Mouse (Mus musculus) thymus, postnatal 4 days (tissue): ENCODE results near the gene Tmem100.

Experiments used
- DNase-seq: peaks from one replicate; pipeline ENCODE4 v3.0.0; 2021

The Tmem100 gene

DNA sequence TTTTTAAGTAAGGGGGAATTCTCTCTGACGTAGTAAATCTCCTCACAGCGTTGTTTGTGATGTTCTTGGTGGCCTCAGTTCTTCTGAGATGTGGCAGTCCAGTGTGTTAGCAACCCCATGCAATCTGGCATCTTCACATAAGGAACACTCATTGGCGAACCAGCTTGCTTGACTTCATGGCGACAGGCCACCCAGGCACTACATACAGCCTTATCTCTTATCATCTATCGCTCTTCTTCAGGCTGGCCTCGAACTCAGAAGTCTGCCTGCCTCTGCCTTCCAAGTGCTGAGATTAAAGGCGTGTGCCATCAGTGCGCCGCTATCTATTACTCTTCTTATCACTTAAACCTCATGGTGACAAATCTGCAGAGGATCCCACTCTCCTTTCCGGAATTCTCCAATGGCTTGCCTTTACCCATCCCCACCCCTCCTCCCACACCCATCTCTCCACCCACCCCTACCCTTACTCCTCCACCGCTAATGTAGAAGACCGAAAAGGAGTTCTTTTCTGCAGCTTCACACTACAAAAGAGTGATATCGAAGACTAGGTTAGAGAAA is at the start of gene Tmem100:
TSS of gene Tmem100 (plus strand) at position 508 of the 558 bp plus-strand sequence.
- no peak for DNase-seq

GRCm38 (mm10) chr11:89982918-89983317 is 47.2 kb upstream of the Tmem100 start:
- DNase-seq: no peak

DNA sequence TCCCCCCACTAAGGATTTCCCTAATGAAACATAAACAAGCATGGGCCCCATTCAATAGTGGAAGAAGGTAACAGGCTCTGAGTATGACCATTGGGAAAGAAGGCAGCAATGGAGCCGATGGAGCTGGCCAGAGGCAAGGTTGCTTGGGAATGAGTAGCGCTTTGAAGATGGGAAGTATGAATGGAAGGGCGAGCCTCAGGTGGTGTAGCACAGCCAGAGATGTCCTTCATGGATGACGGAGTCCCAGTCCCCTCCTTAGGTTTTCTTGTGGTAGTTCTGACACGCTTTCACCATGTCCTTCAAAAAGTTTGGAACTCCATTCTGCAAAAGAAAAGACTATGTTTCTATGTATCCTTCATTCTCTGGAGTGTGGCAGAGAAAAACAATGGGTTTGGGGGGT is 45.7 kb upstream of the Tmem100 start:
- DNase-seq: no peak

DNA sequence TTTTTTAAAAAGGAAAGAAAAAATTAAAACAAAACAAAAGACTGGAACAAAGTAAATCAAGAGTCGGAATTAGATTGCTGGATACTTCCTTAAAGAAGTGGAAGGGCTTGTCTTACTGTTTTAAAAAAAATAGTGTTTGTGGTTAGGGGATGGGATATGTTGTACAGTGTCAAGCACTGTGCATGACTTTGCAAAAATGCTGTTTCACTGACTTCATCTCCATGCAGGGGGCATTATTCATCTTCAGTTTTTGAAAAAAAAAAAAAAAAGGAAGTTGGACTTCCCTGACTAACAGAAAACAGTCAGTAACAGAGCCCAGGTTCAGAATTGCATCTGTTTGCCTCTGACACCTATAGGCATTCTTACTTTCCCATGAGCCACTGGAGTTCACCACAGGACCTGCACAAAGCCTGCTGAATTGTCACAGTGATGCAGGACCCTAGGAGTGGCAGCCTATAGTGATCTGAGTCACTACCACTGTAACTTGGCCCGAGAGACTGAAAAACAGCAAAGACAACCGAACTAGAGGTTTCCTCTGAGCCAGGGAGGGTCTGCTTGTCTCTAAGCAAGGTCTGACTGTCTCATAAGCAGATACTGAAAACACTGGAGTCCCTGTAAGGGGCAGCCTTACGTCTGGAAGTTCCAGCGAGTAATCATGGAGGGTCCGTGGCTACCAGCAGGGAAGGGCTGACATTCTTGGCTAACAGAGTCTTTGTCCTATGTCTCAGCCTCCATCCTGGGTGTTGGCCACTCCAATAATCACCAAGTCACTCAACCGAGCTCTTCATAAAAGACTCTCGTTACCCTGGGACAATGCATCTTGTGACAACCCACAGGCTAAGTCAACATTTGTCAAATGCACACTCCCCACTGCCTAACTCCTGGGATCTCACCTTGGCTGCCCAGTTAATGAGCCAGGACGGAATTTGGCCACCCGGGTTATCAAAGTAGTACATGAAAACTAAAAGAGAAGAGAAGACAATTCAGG is 44.7 kb upstream of the Tmem100 start:
- DNase-seq: no peak

- DNase-seq: no peak
Measured at GRCm38 (mm10) chr11:89986516-89986915, 43.6 kb upstream of the Tmem100 start.

DNA sequence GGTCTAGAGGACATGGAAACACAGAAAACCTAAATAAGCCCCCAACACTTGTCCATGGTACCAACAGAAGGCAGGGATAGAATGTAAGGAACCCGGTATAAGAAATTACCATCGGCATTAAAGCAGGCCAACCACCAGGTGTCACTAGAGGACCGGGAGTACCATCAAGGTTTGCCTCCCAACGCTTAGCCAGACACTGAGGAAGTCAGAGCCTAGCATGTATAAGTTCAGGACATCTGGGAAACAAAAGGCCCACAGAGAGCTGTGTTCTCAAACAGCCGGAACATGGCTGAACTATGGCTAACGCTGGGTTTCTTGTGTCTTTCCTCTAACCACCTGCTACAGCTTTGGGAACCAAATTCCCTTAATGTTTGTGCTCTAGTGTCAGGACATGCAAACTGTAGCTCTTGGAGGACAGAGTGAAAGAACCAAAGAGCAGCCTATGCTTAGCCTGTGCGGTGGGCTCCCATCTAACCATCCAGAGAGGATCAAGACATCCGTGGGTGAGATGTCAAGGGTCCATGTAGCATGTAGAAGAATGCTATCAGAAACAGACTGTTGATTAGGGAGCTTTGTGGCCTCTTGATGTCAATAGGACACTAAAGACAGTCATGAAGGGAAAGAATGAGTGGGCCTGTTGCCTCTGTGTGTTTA is 41.1 kb upstream of the Tmem100 start:
- DNase-seq: peak; percentile 78

DNA sequence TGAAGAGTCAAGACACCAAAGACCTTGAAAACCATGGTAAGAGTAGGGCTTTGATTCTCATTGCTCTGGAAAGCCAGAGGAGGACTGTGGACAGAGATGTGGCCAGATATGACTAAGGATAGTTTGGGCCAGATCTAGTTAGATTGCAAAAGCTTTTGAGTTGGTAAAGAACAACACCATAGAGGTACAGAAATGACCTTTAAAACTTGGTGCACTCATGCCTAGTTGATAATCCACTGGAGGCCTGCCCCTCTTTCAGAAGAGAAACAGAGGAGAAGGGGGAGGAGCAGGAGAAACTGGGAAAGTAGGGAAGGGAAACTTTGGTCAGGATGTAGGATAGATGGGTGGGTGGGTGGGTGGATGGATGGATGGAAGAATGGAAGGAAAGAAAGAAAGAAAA is 38.5 kb upstream of the Tmem100 start:
- DNase-seq: no peak

DNA sequence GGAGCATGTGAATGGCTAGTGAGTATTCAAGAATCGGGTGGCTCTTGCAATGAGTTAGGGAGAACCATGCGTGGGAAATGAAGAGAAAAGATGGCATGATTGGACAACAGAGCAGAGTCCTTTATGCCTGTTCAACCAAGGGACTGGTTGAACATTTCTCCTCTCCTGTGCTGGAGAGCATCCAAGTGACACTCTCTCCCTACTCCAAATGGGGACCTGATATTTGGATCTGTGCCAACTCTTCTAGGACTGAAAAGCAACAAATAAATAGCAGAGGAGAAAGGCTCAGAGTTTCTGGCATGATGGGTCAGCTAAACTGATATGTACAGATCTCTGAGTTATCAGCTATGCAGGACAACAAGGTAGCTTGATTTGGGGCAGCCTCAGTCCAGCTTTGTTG is 35.4 kb upstream of the Tmem100 start:
- no peak for DNase-seq

GRCm38 (mm10) chr11:89995596-89995995 is 34.6 kb upstream of the Tmem100 start:
- no peak for DNase-seq

DNA sequence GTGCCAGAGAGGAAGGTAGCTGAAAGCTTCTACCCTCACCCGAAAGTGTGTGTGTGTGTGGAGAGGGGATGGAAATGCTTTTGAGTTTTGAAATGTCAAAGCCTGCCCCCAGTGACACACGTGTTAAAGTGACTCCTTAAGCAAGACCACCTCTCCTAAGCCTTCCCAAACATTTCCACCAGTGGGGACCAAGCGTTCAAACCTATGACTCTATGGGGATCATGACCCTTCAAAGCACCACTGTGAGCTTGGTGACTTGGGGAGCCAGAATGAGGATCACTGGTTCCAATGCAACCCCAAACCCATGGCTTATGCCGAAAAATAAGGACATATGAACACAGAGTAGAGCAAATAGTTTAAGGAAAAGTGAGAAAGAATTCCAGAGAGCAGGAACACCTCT is 33.7 kb upstream of the Tmem100 start:
- DNase-seq: no peak

GRCm38 (mm10) chr11:89996856-89997255 is 33.3 kb upstream of the Tmem100 start:
- DNase-seq: no peak

DNA sequence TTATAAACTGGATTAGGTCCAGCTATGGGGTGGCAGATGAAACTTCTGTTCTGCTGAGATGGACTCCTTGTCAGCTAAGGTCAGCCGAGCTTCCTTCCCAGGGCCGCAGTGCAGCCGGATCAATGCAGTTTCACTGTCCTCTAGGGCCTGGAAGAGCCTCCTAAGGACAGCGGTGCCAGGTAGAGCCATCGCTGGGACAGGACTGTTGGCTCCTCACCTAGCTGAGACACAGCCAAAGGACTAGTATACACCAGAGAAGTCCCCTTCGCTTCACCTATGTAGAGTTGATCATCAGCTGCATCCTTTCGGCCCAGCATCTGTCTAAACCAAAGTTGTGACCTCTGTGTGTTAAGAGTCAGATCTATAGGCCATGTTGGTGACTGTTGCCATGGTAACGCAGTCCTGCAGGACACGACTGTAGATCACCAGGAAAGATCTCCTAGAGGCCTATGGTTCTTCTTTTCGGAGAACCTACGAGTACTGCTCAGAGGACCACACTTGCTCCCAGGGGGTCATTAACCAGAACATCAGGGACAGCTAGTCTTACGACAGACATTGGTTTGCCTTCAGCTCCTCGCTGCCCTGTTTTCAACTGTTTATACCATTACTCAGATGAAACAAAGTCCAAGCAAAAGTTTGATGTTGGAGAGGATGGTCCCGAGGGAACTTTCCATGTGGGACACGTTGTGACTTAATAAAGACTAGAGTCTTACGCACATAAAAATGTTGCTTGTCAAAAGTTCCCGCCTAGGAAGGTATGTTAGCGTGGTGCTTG is 31.0 kb upstream of the Tmem100 start:
- no peak for DNase-seq

DNA sequence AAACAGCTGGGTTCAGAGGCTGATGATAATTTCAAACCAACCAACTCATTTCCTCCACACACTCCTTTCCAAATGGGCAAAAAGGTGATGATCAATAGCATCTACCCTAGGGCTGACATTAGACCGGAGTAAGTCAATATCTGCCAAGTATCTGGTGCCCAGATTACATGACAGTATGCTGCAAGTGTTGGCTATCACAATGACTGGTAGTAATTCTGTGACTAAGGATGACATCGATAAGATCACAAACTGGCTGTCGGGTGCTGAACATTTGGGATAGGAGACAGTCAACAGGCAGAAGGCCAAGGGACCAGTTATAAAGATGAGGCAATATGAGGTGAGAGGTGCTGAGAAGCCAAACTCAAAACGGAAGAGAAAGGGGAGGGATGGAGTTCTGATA is 29.5 kb upstream of the Tmem100 start:
- DNase-seq: no peak

DNA sequence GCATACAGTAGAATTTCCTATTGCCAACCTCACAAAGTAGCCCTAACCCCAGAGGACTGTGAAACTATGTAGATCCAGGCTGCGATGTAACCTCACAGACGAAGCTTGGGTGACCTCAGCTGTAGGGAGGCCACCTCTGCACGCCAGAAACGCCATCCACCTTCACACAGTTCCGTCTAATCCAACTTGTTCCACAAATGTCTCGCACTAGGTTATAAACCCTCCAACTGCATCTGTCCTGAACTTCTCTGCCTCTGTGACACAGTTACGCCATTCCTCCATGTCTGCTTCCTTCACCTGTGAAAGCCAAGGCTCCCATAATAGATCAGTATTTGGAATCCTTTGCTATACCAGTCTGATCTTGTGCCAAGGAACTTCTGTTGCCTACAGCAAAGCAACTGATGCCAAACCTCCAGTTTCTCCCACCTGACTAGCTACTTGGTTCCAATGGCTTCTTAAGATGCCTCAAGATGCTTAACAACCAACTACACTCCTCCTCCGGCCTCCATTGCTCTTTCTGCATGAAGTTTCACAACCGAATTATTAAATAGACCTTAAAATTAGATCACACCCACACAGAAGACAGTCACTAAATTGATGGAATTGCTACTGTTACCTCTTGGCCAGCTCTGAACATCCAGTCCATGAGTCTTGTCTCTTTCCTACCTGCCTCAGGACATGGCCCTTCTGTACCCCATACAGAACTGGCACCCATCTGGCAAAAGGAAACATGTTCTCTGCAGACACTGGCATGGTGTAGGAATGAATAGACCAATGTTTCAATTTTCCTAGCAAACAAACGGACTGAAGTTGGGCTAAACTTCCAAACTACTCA is 28.5 kb upstream of the Tmem100 start:
- no peak for DNase-seq

DNA sequence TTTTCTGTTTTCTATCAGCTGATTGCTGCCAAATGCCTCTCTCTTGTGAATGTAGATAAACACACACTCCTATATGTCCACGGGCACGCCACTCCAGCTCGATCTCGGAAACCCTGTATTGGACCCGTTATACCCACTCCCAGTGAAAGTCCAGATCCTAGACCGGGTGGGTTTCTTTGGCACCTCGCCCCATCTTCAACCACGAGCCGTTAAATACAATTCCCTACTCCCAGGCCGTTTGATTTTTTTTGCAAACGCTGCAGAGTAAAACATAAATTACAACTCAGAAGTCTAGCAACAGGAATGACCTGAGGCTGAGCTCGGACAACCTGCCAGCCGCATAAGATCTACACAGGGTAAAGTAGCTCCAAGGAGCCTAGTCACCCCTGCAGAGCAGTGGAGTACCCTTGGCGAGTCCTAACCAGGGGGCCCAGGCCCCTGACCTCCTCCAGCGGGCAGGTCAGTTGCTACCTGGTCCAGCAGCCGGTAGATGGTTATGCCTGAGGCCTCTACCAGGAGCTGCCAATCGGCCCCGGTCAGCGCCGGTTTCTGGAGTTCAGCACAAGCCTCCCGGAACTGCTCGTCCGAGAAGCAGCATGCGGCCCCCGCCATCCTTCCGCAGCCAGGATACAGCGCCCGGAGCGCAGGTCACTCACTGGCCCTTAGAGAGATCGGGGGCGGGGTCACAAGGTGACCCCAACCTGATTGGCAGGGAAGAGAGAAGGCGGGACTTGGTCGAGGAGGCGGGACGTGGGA is 27.7 kb upstream of the Tmem100 start, which contains the start of gene Pctp:
TSS of gene Pctp (minus strand) at position 664 of the 756 bp plus-strand sequence.
- DNase-seq: peak; percentile 77

DNA sequence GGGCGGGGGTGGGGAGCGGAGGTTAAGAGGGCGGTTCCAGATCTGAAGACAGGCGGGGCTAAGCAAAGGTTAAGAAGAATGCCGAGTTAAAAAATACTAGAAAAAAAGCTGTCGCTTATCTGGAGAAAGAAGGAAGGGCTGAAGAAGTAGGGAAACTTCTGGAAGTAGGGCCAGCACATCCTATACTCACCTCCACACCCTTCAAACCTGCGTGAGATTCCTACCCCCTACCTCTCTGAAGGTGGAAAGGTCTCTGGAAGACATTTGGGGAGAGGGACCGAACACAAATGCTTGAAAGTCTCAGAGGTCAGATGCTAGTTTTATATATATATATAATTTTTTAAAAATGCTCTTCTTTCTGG is 27.2 kb upstream of the Tmem100 start:
- no peak for DNase-seq

DNA sequence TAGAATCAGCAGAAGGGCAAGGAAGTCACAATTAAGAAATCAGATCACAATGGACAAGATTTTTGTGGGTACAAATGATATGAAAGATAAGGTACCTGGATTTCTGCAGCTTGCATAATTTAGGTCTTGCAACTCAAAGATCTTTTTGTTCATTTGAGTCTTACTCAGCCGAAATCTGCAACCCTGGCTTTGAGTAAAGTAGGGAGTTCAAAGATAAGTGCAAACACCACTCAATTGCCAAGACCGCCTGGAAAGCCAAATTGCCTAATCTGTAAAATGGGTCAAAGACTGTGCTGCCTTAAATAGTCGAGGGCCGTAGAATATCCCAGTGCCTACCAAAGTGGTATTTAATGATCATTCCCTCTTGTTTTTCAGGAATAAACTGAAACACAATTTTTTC is 26.8 kb upstream of the Tmem100 start:
- DNase-seq: no peak

GRCm38 (mm10) chr11:90006111-90006510 is 24.0 kb upstream of the Tmem100 start:
- DNase-seq: no peak

DNA sequence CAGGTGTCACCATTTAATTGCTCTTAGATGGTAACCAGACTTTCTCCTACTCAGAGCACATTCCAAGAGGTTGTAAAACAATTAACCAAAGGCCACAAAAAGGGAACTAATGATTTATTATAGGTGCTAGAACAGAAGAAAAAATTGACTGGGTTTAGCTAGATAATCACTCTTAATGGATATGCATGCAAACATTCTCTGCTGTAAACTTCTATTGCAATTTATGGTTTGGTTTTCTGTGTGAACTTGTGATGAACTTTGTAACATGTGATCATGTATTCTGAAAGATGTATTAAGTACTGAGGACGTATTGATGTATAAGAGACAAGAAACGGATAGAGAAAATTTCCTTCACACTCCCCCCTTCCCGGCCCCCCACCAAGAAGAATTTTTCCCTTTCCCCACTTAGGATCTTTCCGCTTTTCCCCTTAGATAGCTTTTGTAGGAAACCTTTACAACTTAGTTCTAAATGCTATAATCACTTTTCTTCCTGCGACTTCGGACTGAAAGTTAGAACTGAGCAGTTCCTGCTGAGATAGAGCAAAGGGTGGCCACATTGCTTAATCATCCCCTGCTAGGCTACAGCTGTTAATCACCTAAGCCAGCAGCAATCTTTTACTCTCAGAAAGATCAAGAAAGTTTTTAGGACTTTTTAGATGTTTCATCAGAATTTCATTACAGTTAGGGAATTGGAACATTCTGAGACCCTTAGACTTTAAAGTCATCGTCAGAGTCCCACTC is 22.2 kb upstream of the Tmem100 start:
- DNase-seq: no peak

- DNase-seq: no peak
Measured at GRCm38 (mm10) chr11:90013657-90014056, 16.5 kb upstream of the Tmem100 start.

GRCm38 (mm10) chr11:90015281-90015680 is 14.9 kb upstream of the Tmem100 start:
- DNase-seq: no peak
